Mouse (Mus musculus): ENCODE measurements around the gene Ushbp1. TPM values are rescaled to one million over a fixed set of nuclear protein-coding genes. Genes with fewer than 3 reads are reported as not detected.

The Ushbp1 gene
- polyA plus RNA-seq, 1 experiment = 8.7 TPM

- TF ChIP-seq CTCF (IDR thresholded peaks at IDR 0.05; ENCODE audit: borderline replicate concordance, extremely low read depth, insufficient read depth, insufficient read length) = no peak
- no peak for TF ChIP-seq POLR2A (IDR thresholded peaks at IDR 0.05; ENCODE audit: borderline replicate concordance, extremely low read depth, insufficient read depth, insufficient read length, poor library complexity, severe bottlenecking)
- no peak for DNase-seq (ENCODE audit: low read depth)
Measured at GRCm38 (mm10) chr8:71379008-71379407, 16.6 kb downstream of the Ushbp1 start.

GRCm38 (mm10) chr8:71376423-71377030 is 19.1 kb downstream of the Ushbp1 start:
- DNase-seq (ENCODE audit: low read depth) = peak; percentile 32
- TF ChIP-seq POLR2A (IDR thresholded peaks at IDR 0.05; ENCODE audit: borderline replicate concordance, extremely low read depth, insufficient read depth, insufficient read length, poor library complexity, severe bottlenecking) (no peak), CTCF (IDR thresholded peaks at IDR 0.05; ENCODE audit: borderline replicate concordance, extremely low read depth, insufficient read depth, insufficient read length) (no peak)

GRCm38 (mm10) chr8:71375581-71376422 is 19.8 kb downstream of the Ushbp1 start:
- DNase-seq (ENCODE audit: low read depth) = peak; percentile 82
- 0 out of 2 replicates have a peak, but pooled peaks have one; percentile 12 for TF ChIP-seq POLR2A (IDR thresholded peaks at IDR 0.05; ENCODE audit: borderline replicate concordance, extremely low read depth, insufficient read depth, insufficient read length, poor library complexity, severe bottlenecking)
- no peak for TF ChIP-seq CTCF (IDR thresholded peaks at IDR 0.05; ENCODE audit: borderline replicate concordance, extremely low read depth, insufficient read depth, insufficient read length)

- no peak for DNase-seq (ENCODE audit: low read depth)
- TF ChIP-seq CTCF (IDR thresholded peaks at IDR 0.05; ENCODE audit: borderline replicate concordance, extremely low read depth, insufficient read depth, insufficient read length) (no peak), POLR2A (IDR thresholded peaks at IDR 0.05; ENCODE audit: borderline replicate concordance, extremely low read depth, insufficient read depth, insufficient read length, poor library complexity, severe bottlenecking) (no peak)
Measured at GRCm38 (mm10) chr8:71374616-71375206, 20.9 kb downstream of the Ushbp1 start.

GRCm38 (mm10) chr8:71373000-71373399 is 22.6 kb downstream of the Ushbp1 start:
- TF ChIP-seq CTCF (IDR thresholded peaks at IDR 0.05; ENCODE audit: borderline replicate concordance, extremely low read depth, insufficient read depth, insufficient read length) (no peak), POLR2A (IDR thresholded peaks at IDR 0.05; ENCODE audit: borderline replicate concordance, extremely low read depth, insufficient read depth, insufficient read length, poor library complexity, severe bottlenecking) (no peak)
- no peak for DNase-seq (ENCODE audit: low read depth)

- TF ChIP-seq CTCF (IDR thresholded peaks at IDR 0.05; ENCODE audit: borderline replicate concordance, extremely low read depth, insufficient read depth, insufficient read length) (no peak), POLR2A (IDR thresholded peaks at IDR 0.05; ENCODE audit: borderline replicate concordance, extremely low read depth, insufficient read depth, insufficient read length, poor library complexity, severe bottlenecking) (no peak)
- DNase-seq (ENCODE audit: low read depth) = no peak
Measured at GRCm38 (mm10) chr8:71372427-71372826, 23.2 kb downstream of the Ushbp1 start.

DNA sequence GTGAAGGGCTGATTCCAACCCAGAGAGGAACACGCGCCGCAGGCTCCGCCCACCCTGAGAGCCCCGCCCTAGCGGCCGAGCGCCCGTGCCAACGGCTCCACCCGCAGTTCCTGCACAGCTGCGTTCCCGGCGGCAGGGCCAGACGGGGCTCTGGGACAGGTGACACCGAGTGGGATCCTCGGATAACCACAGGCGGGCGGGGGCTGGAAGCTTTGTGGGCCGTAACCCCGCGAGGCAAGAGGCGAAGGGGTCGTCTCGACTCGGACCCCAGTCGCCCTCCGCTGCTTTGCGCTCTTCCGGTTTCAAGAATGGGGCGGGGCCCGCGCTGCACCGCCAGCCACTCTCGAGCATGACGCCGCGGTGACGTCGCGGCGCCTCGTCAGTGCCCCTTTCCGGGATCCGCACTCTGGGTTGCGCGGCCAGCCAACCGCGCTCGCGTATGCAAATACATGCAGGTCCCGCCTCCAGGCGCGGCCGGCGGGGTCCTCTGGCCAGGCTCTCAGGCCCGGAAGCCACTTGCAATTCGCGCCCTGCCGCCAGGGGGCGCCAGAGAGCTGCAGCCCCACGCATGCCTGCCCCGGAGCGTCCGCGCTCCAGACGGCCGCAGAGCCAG is 24.3 kb downstream of the Ushbp1 start, which contains the start of gene Ocel1:
Ocel1 (plus strand) TSS at position 63 of the 613 bp plus-strand sequence.
- TF ChIP-seq POLR2A (IDR thresholded peaks at IDR 0.05; ENCODE audit: borderline replicate concordance, extremely low read depth, insufficient read depth, insufficient read length, poor library complexity, severe bottlenecking) (peak; percentile 45; the same call in 1 of the 2 replicates), CTCF (IDR thresholded peaks at IDR 0.05; ENCODE audit: borderline replicate concordance, extremely low read depth, insufficient read depth, insufficient read length) (peak; percentile 80)
- DNase-seq (ENCODE audit: low read depth) = peak; percentile 99

- DNase-seq (ENCODE audit: low read depth) = no peak
- TF ChIP-seq CTCF (IDR thresholded peaks at IDR 0.05; ENCODE audit: borderline replicate concordance, extremely low read depth, insufficient read depth, insufficient read length) = no peak
- no peak for TF ChIP-seq POLR2A (IDR thresholded peaks at IDR 0.05; ENCODE audit: borderline replicate concordance, extremely low read depth, insufficient read depth, insufficient read length, poor library complexity, severe bottlenecking)
Measured at GRCm38 (mm10) chr8:71370711-71371235, 24.8 kb downstream of the Ushbp1 start.

DNA sequence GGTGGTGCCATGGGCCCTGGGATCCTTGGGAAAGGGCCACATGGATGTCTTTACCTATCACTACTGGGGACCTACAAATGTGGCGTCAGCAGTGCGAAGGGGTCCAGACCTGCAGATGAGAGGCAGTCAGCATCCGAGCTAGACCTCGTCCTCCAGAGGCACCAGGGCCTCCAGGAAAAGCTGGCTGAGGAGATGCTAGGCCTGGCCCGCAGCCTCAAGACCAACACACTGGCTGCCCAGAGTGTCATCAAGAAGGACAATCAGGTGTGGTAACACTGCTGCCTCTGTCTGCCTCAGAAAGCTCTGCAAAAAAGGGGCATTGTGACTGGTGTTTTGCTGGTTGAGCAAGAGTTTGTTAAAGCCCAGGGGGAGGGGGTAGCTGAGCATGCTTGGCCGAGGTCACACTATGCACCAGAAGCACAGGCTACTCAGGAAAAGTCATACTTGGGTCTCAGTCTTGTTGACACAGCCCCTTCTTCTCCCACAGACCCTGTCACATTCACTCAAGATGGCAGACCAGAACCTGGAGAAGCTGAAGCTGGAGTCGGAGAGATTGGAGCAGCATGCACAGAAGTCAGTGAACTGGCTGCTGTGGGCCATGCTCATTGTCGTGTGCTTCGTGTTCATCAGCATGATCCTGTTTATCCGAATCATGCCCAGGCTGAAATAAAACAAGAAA is 26.4 kb downstream of the Ushbp1 start:
- no peak for DNase-seq (ENCODE audit: low read depth)
- TF ChIP-seq CTCF (IDR thresholded peaks at IDR 0.05; ENCODE audit: borderline replicate concordance, extremely low read depth, insufficient read depth, insufficient read length) (no peak), POLR2A (IDR thresholded peaks at IDR 0.05; ENCODE audit: borderline replicate concordance, extremely low read depth, insufficient read depth, insufficient read length, poor library complexity, severe bottlenecking) (no peak)

DNA sequence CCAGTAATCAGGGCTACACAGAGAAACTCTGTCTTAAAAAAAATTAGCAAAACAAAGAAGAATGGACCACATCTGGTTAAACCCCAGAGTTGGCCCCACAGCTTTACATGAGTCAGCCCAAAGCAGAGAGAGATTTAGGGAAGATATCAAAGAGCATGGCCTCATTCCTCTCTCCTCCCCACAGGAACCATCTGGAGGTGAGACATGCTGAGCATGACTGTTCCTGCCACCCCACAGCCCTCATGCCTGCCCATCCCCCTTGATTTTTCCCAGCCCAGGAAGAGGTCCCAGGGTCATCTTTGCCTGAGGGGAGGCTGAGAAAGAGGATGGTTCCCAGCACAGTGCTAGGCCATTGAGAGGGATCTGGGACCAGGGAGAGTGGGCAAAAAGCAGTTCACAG is 27.2 kb downstream of the Ushbp1 start:
- DNase-seq (ENCODE audit: low read depth) = no peak
- no peak for TF ChIP-seq CTCF (IDR thresholded peaks at IDR 0.05; ENCODE audit: borderline replicate concordance, extremely low read depth, insufficient read depth, insufficient read length)
- TF ChIP-seq POLR2A (IDR thresholded peaks at IDR 0.05; ENCODE audit: borderline replicate concordance, extremely low read depth, insufficient read depth, insufficient read length, poor library complexity, severe bottlenecking) = no peak

Measured in brain, embryonic 14.5 days (tissue).